ENCODE assay signal across 8 mouse cellular contexts in the genomic region with DNA sequence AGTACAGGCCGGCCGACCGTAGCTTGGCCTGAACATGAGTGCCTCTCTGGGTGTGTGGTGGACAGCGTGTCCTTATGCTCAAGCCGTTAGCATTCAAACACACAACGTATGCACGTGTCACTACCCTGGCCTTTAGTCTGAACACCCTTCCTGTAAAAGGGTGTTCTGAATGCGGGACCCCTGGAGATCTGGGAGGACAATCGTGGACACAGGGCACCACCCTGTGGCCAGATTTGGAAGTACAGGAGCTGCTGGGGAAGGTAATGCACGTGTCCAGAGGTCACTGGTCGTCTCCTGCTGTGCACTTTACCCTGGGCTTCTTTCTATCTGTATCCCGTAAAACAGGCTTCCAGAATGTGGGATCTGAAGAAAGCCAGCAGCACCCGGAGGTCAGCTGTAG. TPM values are rescaled to one million over a fixed set of nuclear protein-coding genes. Genes with fewer than 3 reads are reported as not detected.
A peak's percentile ranks its signal among the peaks of the same experiment; 100 is the strongest.
DNase-seq lines count a peak whose midpoint lies in the region; ATAC-seq lines count a peak whose summit lies in the region.

No protein-coding gene starts in this region.

- peak overlapping the region; percentile 55 for H3K27ac ChIP-seq in liver, embryonic 16.5 days (ENCODE audit: low read length)
- H3K27ac ChIP-seq in neural tube, embryonic 14.5 days (ENCODE audit: low read depth, low read length): 0 out of 2 replicates have a peak overlapping the region, but pooled peaks have one; percentile 34

- H3K4me2 ChIP-seq in liver, embryonic 16.5 days (ENCODE audit: low read depth, low read length): no peak overlapping the region
- H3K4me2 ChIP-seq in neural tube, embryonic 14.5 days (ENCODE audit: low read depth, low read length): no peak overlapping the region

- no peak overlapping the region for H3K9ac ChIP-seq in liver, embryonic 16.5 days (ENCODE audit: low read depth, low read length)
- 0 out of 2 replicates have a peak overlapping the region, but pooled peaks have one; percentile 21 for H3K9ac ChIP-seq in neural tube, embryonic 14.5 days (replicated peaks; ENCODE audit: low read depth, low read length)

- no peaks in the 10 kb centered on the region for H3K27me3 ChIP-seq in liver, embryonic 16.5 days (ENCODE audit: control insufficient read depth, insufficient read depth, low read depth, low read length)
- no peaks in the 10 kb centered on the region for H3K27me3 ChIP-seq in neural tube, embryonic 14.5 days (ENCODE audit: control insufficient read depth, insufficient read depth, low read length)

- peak; percentile 69 for DNase-seq in 416B (ENCODE audit: low read depth)
- DNase-seq in adrenal gland, postnatal 10 days: peak; percentile 90
- peak; percentile 85 for DNase-seq in embryo, embryonic 9.5 days (ENCODE audit: extremely low spot score)
- peak; percentile 48 to 66 for DNase-seq in heart, adult 9 months (ENCODE audit: low spot score in 2 of 2)
- DNase-seq in kidney, postnatal 25 days: peak; percentile 80 to 90
- peak; percentile 92 for DNase-seq in testis, postnatal 10 days (ENCODE audit: low spot score)

- peak; percentile 30 for ATAC-seq in liver, embryonic 16.5 days (ENCODE audit: low read depth)
- peak; percentile 69 for ATAC-seq in neural tube, embryonic 14.5 days (ENCODE audit: low read depth)

- H3K4me3 ChIP-seq in liver, embryonic 16.5 days (ENCODE audit: low read depth, low read length): no peak overlapping the region
- H3K4me3 ChIP-seq in neural tube, embryonic 14.5 days (ENCODE audit: low read depth, low read length): no peak overlapping the region

- WGBS in liver, embryonic 16.5 days (ENCODE audit: insufficient replicate concordance): 24% methylated on average over 13 of the region's 13 CpGs
- 23% methylated on average over 13 of the region's 13 CpGs for WGBS in neural tube, embryonic 14.5 days

- no peaks in the 10 kb centered on the region for H3K9me3 ChIP-seq in liver, embryonic 16.5 days (replicated peaks; ENCODE audit: control insufficient read depth, low read length)
- no peaks in the 10 kb centered on the region for H3K9me3 ChIP-seq in neural tube, embryonic 14.5 days (ENCODE audit: control insufficient read depth, low read length)

- no peaks in the 10 kb centered on the region for H3K4me1 ChIP-seq in liver, embryonic 16.5 days (ENCODE audit: control insufficient read depth, low read depth, low read length)
- no peaks in the 10 kb centered on the region for H3K4me1 ChIP-seq in neural tube, embryonic 14.5 days (ENCODE audit: control insufficient read depth, insufficient read depth, low read length)

- H3K36me3 ChIP-seq in liver, embryonic 16.5 days (ENCODE audit: control insufficient read depth, insufficient read depth): peaks cover 2% of the 10 kb centered on the region; the same call in 1 of the 2 replicates
- H3K36me3 ChIP-seq in neural tube, embryonic 14.5 days (ENCODE audit: control insufficient read depth, insufficient read depth, low read length): peaks cover 5% of the 10 kb centered on the region

RNA-seq across cellular contexts. Expression of a gene that starts 3.0 kb away (rescaled TPM):
- total RNA-seq in adrenal gland, postnatal 10 days (2021): 1,000 to 10,000 TPM; 2,860 to 2,972 TPM
- 1.4 and 3.4 TPM in 2 replicates for polyA plus RNA-seq in liver, embryonic 16.5 days (2015; fragmentation: Nextera tagmentation; extraction: Ambion mirVana)
- not detected in 2 replicates for polyA plus RNA-seq in neural tube, embryonic 14.5 days (2014; fragmentation: Nextera tagmentation; extraction: Ambion mirVana)

RNA-seq across cellular contexts. Expression of a gene that starts 17.5 kb away (rescaled TPM):
- total RNA-seq in adrenal gland, postnatal 10 days (2021): 1 to 10 TPM; 4.9 to 7.9 TPM
- 7.8 and 10.8 TPM in 2 replicates for polyA plus RNA-seq in liver, embryonic 16.5 days (2015; fragmentation: Nextera tagmentation; extraction: Ambion mirVana)
- polyA plus RNA-seq in neural tube, embryonic 14.5 days (2014; fragmentation: Nextera tagmentation; extraction: Ambion mirVana): 0.27 and 0.64 TPM in 2 replicates

RNA-seq across cellular contexts. Expression of a gene that starts 21.1 kb away (rescaled TPM):
- 10 to 100 TPM; 67.6 to 70.9 TPM for total RNA-seq in adrenal gland, postnatal 10 days (2021)
- polyA plus RNA-seq in liver, embryonic 16.5 days (2015; fragmentation: Nextera tagmentation; extraction: Ambion mirVana): 21.9 and 23.6 TPM in 2 replicates
- 46.8 and 61.6 TPM in 2 replicates for polyA plus RNA-seq in neural tube, embryonic 14.5 days (2014; fragmentation: Nextera tagmentation; extraction: Ambion mirVana)

RNA-seq across cellular contexts. Expression of a gene that starts 21.4 kb away (rescaled TPM):
- 100 to 1,000 TPM; 106 to 112 TPM for total RNA-seq in adrenal gland, postnatal 10 days (2021)
- 108 and 123 TPM in 2 replicates for polyA plus RNA-seq in liver, embryonic 16.5 days (2015; fragmentation: Nextera tagmentation; extraction: Ambion mirVana)
- 144 and 155 TPM in 2 replicates for polyA plus RNA-seq in neural tube, embryonic 14.5 days (2014; fragmentation: Nextera tagmentation; extraction: Ambion mirVana)

RNA-seq across cellular contexts. Expression of a gene that starts 38.0 kb away (rescaled TPM):
- 10 to 100 TPM; 31.6 to 37.2 TPM for total RNA-seq in adrenal gland, postnatal 10 days (2021)
- polyA plus RNA-seq in liver, embryonic 16.5 days (2015; fragmentation: Nextera tagmentation; extraction: Ambion mirVana): 6.0 and 7.9 TPM in 2 replicates
- polyA plus RNA-seq in neural tube, embryonic 14.5 days (2014; fragmentation: Nextera tagmentation; extraction: Ambion mirVana): 4.6 and 8.7 TPM in 2 replicates
